Mouse (Mus musculus): ENCODE results near the gene Eepd1. TPM values are rescaled to one million over a fixed set of nuclear protein-coding genes. Genes with fewer than 3 reads are reported as not detected.

Gene Eepd1
- polyA plus RNA-seq, 1 experiment, result 6.9 TPM

DNA sequence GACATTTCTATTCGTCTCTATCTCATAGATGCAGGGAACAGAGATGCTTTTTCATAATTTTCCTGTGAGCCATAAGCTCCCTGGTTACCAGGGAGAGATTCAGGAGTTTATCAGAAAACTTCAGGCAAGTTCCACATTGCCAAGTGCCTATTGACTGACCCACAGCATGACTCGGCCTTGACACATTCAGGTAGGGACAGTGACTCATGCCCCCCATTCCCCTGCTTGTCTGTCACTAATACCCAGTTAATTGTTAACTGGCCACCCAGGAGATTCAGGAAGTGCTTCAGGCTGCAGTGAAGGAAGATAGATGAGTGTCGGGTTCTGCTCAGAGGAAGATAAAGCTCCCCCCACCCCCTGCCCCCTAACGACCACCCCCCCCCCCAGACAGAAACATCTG, 109.4 kb downstream of the Eepd1 start:
- DNase-seq, result no peak
- H3K27ac ChIP-seq (ENCODE audit: control insufficient read depth, insufficient read depth, low read length), result no peak overlapping the region
- TF ChIP-seq CTCF (IDR thresholded peaks at IDR 0.05; ENCODE audit: borderline replicate concordance, control insufficient read depth, extremely low read depth, insufficient read depth, low read length, poor library complexity) (no peak), POLR2A (IDR thresholded peaks at IDR 0.05; ENCODE audit: control insufficient read depth, extremely low read depth, insufficient read depth, low read length, poor library complexity) (no peak)
- 74% methylated on average over 4 of the region's 4 CpGs for WGBS
- 0 out of 2 replicates have a peak, but pooled peaks cover 4% of the 10 kb centered on the region for H3K4me1 ChIP-seq (replicated peaks; ENCODE audit: control insufficient read depth, insufficient read depth, low read length)
- H3K4me3 ChIP-seq (ENCODE audit: control insufficient read depth, insufficient read depth, low read length), result no peak overlapping the region
- no peaks in the 10 kb centered on the region for H3K36me3 ChIP-seq (ENCODE audit: control insufficient read depth, insufficient read depth, low read length)
- no peaks in the 10 kb centered on the region for H3K27me3 ChIP-seq (ENCODE audit: control insufficient read depth, insufficient read depth, low read length)

- Histone ChIP-seq H3K4me1 (replicated peaks; ENCODE audit: control insufficient read depth, insufficient read depth, low read length) (0 out of 2 replicates have a peak, but pooled peaks cover 4% of the 10 kb centered on the region), H3K36me3 (ENCODE audit: control insufficient read depth, insufficient read depth, low read length) (no peaks in the 10 kb centered on the region), H3K4me3 (ENCODE audit: control insufficient read depth, insufficient read depth, low read length) (peak overlapping the region; percentile 17; the same call in 1 of the 2 replicates), H3K27ac (ENCODE audit: control insufficient read depth, insufficient read depth, low read length) (no peak overlapping the region), H3K27me3 (ENCODE audit: control insufficient read depth, insufficient read depth, low read length) (no peaks in the 10 kb centered on the region)
- TF ChIP-seq CTCF (IDR thresholded peaks at IDR 0.05; ENCODE audit: borderline replicate concordance, control insufficient read depth, extremely low read depth, insufficient read depth, low read length, poor library complexity) (no peak), POLR2A (IDR thresholded peaks at IDR 0.05; ENCODE audit: control insufficient read depth, extremely low read depth, insufficient read depth, low read length, poor library complexity) (no peak)
- 54% methylated on average over 15 of the region's 15 CpGs for WGBS
- peak; percentile 40 for DNase-seq
Observed at GRCm38 (mm10) chr9:25591390-25592354, 110.3 kb downstream of the Eepd1 start.

DNA sequence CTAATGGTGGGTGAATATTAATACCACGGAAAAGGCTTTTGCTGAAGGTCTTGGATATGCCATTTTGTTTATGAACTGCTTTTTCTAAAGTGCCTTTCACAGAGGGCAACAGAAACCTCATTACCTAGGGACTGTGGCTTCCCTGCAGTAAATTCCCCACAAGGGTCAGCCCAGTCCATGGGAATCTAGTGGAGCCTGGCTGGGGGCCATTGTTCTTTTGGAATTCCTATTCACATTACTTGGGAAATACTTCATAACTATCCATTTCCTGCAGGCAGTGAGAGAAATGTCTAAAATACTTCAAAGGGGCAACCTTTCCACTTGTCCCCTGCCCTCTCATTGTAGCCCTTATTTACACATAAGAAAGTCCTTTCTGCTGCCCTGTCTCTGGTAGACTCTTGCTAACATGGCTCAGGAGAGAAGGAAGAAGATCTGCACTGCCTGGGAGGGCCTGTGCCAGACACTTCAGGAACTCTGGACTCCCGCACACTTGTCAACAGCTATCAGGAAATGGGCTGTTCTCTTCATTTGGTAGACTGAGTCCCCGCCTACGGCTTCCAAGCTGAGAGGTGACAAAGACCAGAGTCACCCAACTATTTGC, 111.1 kb downstream of the Eepd1 start:
- H3K4me3 ChIP-seq (ENCODE audit: control insufficient read depth, insufficient read depth, low read length), result no peak overlapping the region
- no peaks in the 10 kb centered on the region for H3K27me3 ChIP-seq (ENCODE audit: control insufficient read depth, insufficient read depth, low read length)
- no peaks in the 10 kb centered on the region for H3K36me3 ChIP-seq (ENCODE audit: control insufficient read depth, insufficient read depth, low read length)
- 0 out of 2 replicates have a peak, but pooled peaks cover 4% of the 10 kb centered on the region for H3K4me1 ChIP-seq (replicated peaks; ENCODE audit: control insufficient read depth, insufficient read depth, low read length)
- WGBS, result 69% methylated on average over 4 of the region's 4 CpGs
- H3K27ac ChIP-seq (ENCODE audit: control insufficient read depth, insufficient read depth, low read length), result no peak overlapping the region
- TF ChIP-seq POLR2A (IDR thresholded peaks at IDR 0.05; ENCODE audit: control insufficient read depth, extremely low read depth, insufficient read depth, low read length, poor library complexity) (no peak), CTCF (IDR thresholded peaks at IDR 0.05; ENCODE audit: borderline replicate concordance, control insufficient read depth, extremely low read depth, insufficient read depth, low read length, poor library complexity) (no peak)
- DNase-seq, result no peak

GRCm38 (mm10) chr9:25624744-25625143, 143.4 kb downstream of the Eepd1 start:
- no peak for DNase-seq
- Histone ChIP-seq H3K4me1 (replicated peaks; ENCODE audit: control insufficient read depth, insufficient read depth, low read length) (no peaks in the 10 kb centered on the region), H3K4me3 (ENCODE audit: control insufficient read depth, insufficient read depth, low read length) (no peak overlapping the region), H3K27me3 (ENCODE audit: control insufficient read depth, insufficient read depth, low read length) (no peaks in the 10 kb centered on the region), H3K36me3 (ENCODE audit: control insufficient read depth, insufficient read depth, low read length) (no peaks in the 10 kb centered on the region), H3K27ac (ENCODE audit: control insufficient read depth, insufficient read depth, low read length) (no peak overlapping the region)
- WGBS, result 93% methylated on average over 2 of the region's 2 CpGs
- TF ChIP-seq CTCF (IDR thresholded peaks at IDR 0.05; ENCODE audit: borderline replicate concordance, control insufficient read depth, extremely low read depth, insufficient read depth, low read length, poor library complexity) (no peak), POLR2A (IDR thresholded peaks at IDR 0.05; ENCODE audit: control insufficient read depth, extremely low read depth, insufficient read depth, low read length, poor library complexity) (no peak)

DNA sequence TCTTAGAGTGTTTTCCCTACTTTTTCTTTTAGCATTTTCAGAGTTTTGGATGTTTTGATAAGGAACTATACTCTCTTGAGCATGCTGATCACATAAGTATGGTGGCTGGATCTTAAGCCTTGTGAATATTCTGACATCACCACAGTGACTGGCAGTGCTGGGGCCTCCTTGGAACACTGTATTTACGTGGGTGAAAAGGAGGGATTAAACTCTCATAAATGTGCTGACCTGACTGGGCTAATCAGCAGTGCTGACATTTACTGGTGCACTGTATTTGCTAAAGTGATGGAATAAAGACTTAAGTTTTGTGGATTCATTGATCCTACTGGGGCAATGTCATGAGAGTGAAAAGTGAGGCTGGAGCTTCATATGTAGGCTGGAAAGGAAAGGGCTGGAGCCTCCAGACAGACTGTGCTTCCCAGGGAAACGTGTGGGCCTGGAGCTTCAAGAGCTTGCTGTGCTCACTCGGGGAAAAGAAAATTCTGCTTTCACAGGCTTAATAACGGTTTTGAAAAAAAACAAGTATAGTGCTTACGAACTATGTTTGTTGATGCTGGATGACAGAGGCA, 148.3 kb downstream of the Eepd1 start:
- DNase-seq, result no peak
- no peaks in the 10 kb centered on the region for H3K4me1 ChIP-seq (replicated peaks; ENCODE audit: control insufficient read depth, insufficient read depth, low read length)
- H3K36me3 ChIP-seq (ENCODE audit: control insufficient read depth, insufficient read depth, low read length), result no peaks in the 10 kb centered on the region
- H3K27me3 ChIP-seq (ENCODE audit: control insufficient read depth, insufficient read depth, low read length), result no peaks in the 10 kb centered on the region
- 83% methylated on average over 5 of the region's 5 CpGs for WGBS
- H3K4me3 ChIP-seq (ENCODE audit: control insufficient read depth, insufficient read depth, low read length), result no peak overlapping the region
- no peak overlapping the region for H3K27ac ChIP-seq (ENCODE audit: control insufficient read depth, insufficient read depth, low read length)
- TF ChIP-seq POLR2A (IDR thresholded peaks at IDR 0.05; ENCODE audit: control insufficient read depth, extremely low read depth, insufficient read depth, low read length, poor library complexity), result no peak
- no peak for TF ChIP-seq CTCF (IDR thresholded peaks at IDR 0.05; ENCODE audit: borderline replicate concordance, control insufficient read depth, extremely low read depth, insufficient read depth, low read length, poor library complexity)

Other genes starting within 250 kb of the Eepd1 start
- gene Sept7, start 229.1 kb upstream of the Eepd1 start, polyA plus RNA-seq (2012; rRNA removed), result 16.0 and 16.2 TPM in 2 replicates

All from thymus, adult 2 months (tissue).